Mouse (Mus musculus) forebrain, embryonic 11.5 days (tissue): ENCODE measurements at regions not wholly inside any gene's neighbourhood (a gene's known extent, or its start where the extent isn't known, plus 50 kb on each side); places are given as distances from the start of the nearest gene placed in this dataset.

ENCODE experiments used
- ATAC-seq: fragments of 200-750 bp; cut with Nextera tagmentation; replicated peaks from 2 replicates; pipeline ENCODE4 v1.8.0; 2017; ENCODE audit warnings: moderate TSS enrichment; ENCODE audit not compliant: low FRiP score
- DNase-seq: peaks from one replicate; pipeline ENCODE4 v3.0.0-alpha.2; 2017; ENCODE audit warnings: low spot score
- H3K27ac ChIP-seq: fragments of 300-500 bp; sonication (generic); 2 replicates; pipeline ENCODE4 v1.5.1; 2014; ENCODE audit warnings: low read depth, low read length
- H3K27me3 ChIP-seq: fragments of 300-500 bp; sonication (generic); 2 replicates; pipeline ENCODE4 v1.6.1; 2014; ENCODE audit warnings: mild to moderate bottlenecking, low read length, mixed read lengths; ENCODE audit not compliant: control insufficient read depth, insufficient read depth
- H3K36me3 ChIP-seq: fragments of 300-500 bp; sonication (generic); 2 replicates; pipeline ENCODE4 v1.6.1; 2014; ENCODE audit warnings: mild to moderate bottlenecking, low read length, moderate library complexity, mixed read lengths; ENCODE audit not compliant: control insufficient read depth, insufficient read depth
- H3K4me1 ChIP-seq: fragments of 300-500 bp; sonication (generic); replicated peaks from 2 replicates; pipeline ENCODE4 v1.6.1; 2014; ENCODE audit warnings: low read length, mixed read lengths; ENCODE audit not compliant: control insufficient read depth, insufficient read depth
- H3K4me2 ChIP-seq: fragments of 300-500 bp; sonication (generic); 2 replicates; pipeline ENCODE4 v1.6.1; 2014; ENCODE audit warnings: low read depth, mild to moderate bottlenecking, low read length, moderate library complexity, mixed read lengths; ENCODE audit not compliant: severe bottlenecking
- H3K4me3 ChIP-seq: fragments of 300-500 bp; sonication (generic); 2 replicates; pipeline ENCODE4 v1.5.1; 2014; ENCODE audit warnings: low read depth, low read length
- H3K9ac ChIP-seq: fragments of 300-500 bp; sonication (generic); 2 replicates; pipeline ENCODE4 v1.6.1; 2014; ENCODE audit warnings: low read length
- H3K9me3 ChIP-seq: fragments of 300-500 bp; sonication (generic); 2 replicates; pipeline ENCODE4 v1.6.1; 2016; ENCODE audit warnings: low read length, mixed read lengths; ENCODE audit not compliant: control insufficient read depth
- WGBS: fragments of 180-500 bp; shearing (Covaris S2); extraction: QIAGEN DNeasy Blood & Tissue Kit; methylation state at CpG from one replicate; pipeline ENCODE4 v1.1.7; 2014; 5-methylcytosine and 5-hydroxymethylcytosine counted together

DNA sequence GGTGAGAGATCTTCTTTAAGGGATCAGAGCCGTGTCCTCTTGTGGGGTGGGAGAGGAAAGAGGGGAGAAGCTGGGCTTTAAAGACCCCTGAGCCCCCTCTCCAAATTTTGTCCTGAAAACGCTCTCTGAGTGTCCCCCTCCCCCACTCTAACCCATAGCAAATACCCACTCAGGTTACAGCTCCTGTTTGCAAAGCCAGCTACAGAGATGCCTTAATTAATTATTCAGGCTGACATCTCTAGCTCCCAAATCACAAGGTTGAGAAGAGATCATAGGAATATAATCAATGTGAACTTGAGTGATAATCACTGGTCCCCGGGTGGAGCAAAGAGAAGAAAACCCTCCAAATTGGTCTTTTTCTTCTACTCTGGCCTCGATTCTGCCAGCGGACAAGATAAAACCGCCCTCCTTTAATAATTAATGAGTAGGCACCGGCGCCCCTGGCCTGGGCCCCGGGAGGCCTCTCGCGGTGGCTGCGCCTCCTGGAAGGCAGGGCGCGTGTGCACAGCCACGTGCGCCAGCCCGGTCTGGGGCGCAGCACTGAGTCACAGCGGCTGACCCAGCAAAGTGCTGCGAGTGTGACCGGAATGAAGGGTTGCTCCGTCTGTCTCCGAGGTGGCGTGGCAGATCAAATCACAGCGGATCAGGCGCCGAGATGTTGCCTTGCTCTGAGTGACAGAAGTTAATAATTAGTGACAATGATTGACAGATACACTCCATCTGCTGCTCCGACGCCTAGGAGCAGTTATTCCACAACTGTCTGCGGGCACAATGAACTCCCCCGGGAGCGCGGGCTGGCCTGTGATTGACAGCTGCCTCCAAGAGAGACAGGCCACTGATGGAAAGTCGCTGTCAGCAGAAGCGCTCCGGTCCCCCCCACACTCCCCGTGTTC lies 72.7 kb upstream of the 4930535I16Rik start:
- peaks cover 11% of the 10 kb centered on the region for H3K4me1 ChIP-seq
- ATAC-seq: peak; percentile 83
- no peaks in the 10 kb centered on the region for H3K9me3 ChIP-seq
- peaks cover 15% of the 10 kb centered on the region; the same call in 1 of the 2 replicates for H3K27me3 ChIP-seq
- H3K36me3 ChIP-seq: no peaks in the 10 kb centered on the region
- peak overlapping the region; percentile 26 for H3K4me3 ChIP-seq
- 2% methylated on average over 37 of the region's 37 CpGs for WGBS
- peak overlapping the region; percentile 59 for H3K4me2 ChIP-seq
- DNase-seq: peak; percentile 73
- no peak overlapping the region for H3K27ac ChIP-seq
- peak overlapping the region; percentile 45 for H3K9ac ChIP-seq
